Mouse (Mus musculus) layer of hippocampus, adult 8-10 months (tissue): ENCODE results near the gene Heatr5a. TPM values are rescaled to one million over a fixed set of nuclear protein-coding genes. Genes with fewer than 3 reads are reported as not detected.

Source experiments
- DNase-seq, 2 experiments: peaks; one replicate each; pipeline ENCODE4 v3.0.0; 2022; ENCODE audit warnings: low spot score in 2 of 2
- total RNA-seq, 4 experiments: library from RNA; stranded (reverse); gene quantifications; 2 replicates each; pipeline ENCODE4 v1.2.4; 2022

Heatr5a gene
- total RNA-seq, 4 experiments from 2014 or later, result 8.0 to 12.4 (median 11.2) TPM

- DNase-seq, result no peak
Observed at GRCm38 (mm10) chr12:51886369-51886768, 84.8 kb downstream of the Heatr5a start.

GRCm38 (mm10) chr12:51884801-51885200 lies 86.3 kb downstream of the Heatr5a start:
- no peak for DNase-seq

- no peak for DNase-seq
Observed at GRCm38 (mm10) chr12:51883297-51883805, 87.8 kb downstream of the Heatr5a start.

- DNase-seq, result no peak
Observed at GRCm38 (mm10) chr12:51882606-51883296, 88.4 kb downstream of the Heatr5a start.

- no peak for DNase-seq
Observed at GRCm38 (mm10) chr12:51881775-51882174, 89.3 kb downstream of the Heatr5a start.

GRCm38 (mm10) chr12:51871446-51872144 lies 99.5 kb downstream of the Heatr5a start:
- no peak for DNase-seq

GRCm38 (mm10) chr12:51869511-51869910 lies 101.6 kb downstream of the Heatr5a start:
- DNase-seq, result no peak

GRCm38 (mm10) chr12:51867076-51867475 lies 104.0 kb downstream of the Heatr5a start:
- DNase-seq, result no peak

- DNase-seq, result no peak
Observed at GRCm38 (mm10) chr12:51866226-51866910, 104.8 kb downstream of the Heatr5a start.

GRCm38 (mm10) chr12:51865790-51866179 lies 105.3 kb downstream of the Heatr5a start:
- DNase-seq, result no peak

GRCm38 (mm10) chr12:51865061-51865789 lies 105.9 kb downstream of the Heatr5a start:
- no peak for DNase-seq

GRCm38 (mm10) chr12:51863116-51864002 lies 107.8 kb downstream of the Heatr5a start:
- DNase-seq, result no peak

- DNase-seq, result no peak
Observed at GRCm38 (mm10) chr12:51858134-51859028, 112.7 kb downstream of the Heatr5a start.

GRCm38 (mm10) chr12:51856768-51857295 lies 114.3 kb downstream of the Heatr5a start:
- no peak for DNase-seq

GRCm38 (mm10) chr12:51855872-51856271 lies 115.2 kb downstream of the Heatr5a start:
- no peak for DNase-seq

GRCm38 (mm10) chr12:51855453-51855852 lies 115.7 kb downstream of the Heatr5a start:
- DNase-seq, result no peak

- DNase-seq, result no peak
Observed at GRCm38 (mm10) chr12:51851617-51852016, 119.5 kb downstream of the Heatr5a start.

- DNase-seq, result no peak
Observed at GRCm38 (mm10) chr12:51851155-51851554, 120.0 kb downstream of the Heatr5a start.

- DNase-seq, result no peak
Observed at GRCm38 (mm10) chr12:51850339-51850738, 120.8 kb downstream of the Heatr5a start.
